Mouse (Mus musculus): ENCODE results near the gene Lyrm1. TPM values are rescaled to one million over a fixed set of nuclear protein-coding genes. Genes with fewer than 3 reads are reported as not detected.

The Lyrm1 gene
- polyA plus RNA-seq, 1 experiment from 2014 or later = 5.5 TPM

- Histone ChIP-seq H3K4me3 (ENCODE audit: low read depth, low read length) (no peak overlapping the region), H3K4me2 (no peak overlapping the region), H3K27ac (ENCODE audit: low read depth) (no peak overlapping the region), H3K4me1 (ENCODE audit: insufficient read depth) (no peaks in the 10 kb centered on the region), H3K9me3 (ENCODE audit: low read depth, low read length) (no peaks in the 10 kb centered on the region), H3K27me3 (ENCODE audit: insufficient read depth, low read length) (no peaks in the 10 kb centered on the region), H3K36me3 (ENCODE audit: insufficient read depth) (no peaks in the 10 kb centered on the region), H3K9ac (no peak overlapping the region)
- DNase-seq = no peak
- WGBS = 67% methylated on average over 5 of the region's 5 CpGs
- no peak for TF ChIP-seq CTCF (IDR thresholded peaks at IDR 0.05; ENCODE audit: low read depth)
- no peak for ATAC-seq (ENCODE audit: insufficient read depth)
These were observed 41.4 kb downstream of the Lyrm1 start for GRCm38 (mm10) chr7:119937036-119937435.

- DNase-seq (peak; percentile 3), ATAC-seq (ENCODE audit: insufficient read depth) (no peak; the same call in 1 of the 2 replicates)
- Histone ChIP-seq H3K4me1 (ENCODE audit: insufficient read depth) (no peaks in the 10 kb centered on the region), H3K9ac (no peak overlapping the region), H3K4me3 (ENCODE audit: low read depth, low read length) (no peak overlapping the region), H3K9me3 (ENCODE audit: low read depth, low read length) (no peaks in the 10 kb centered on the region), H3K36me3 (ENCODE audit: insufficient read depth) (no peaks in the 10 kb centered on the region), H3K27ac (ENCODE audit: low read depth) (no peak overlapping the region), H3K27me3 (ENCODE audit: insufficient read depth, low read length) (no peaks in the 10 kb centered on the region), H3K4me2 (no peak overlapping the region)
- TF ChIP-seq CTCF (IDR thresholded peaks at IDR 0.05; ENCODE audit: low read depth) = no peak
- whole genome bisulfite sequencing = 52% methylated on average over 2 of the region's 2 CpGs
These were observed 45.9 kb downstream of the Lyrm1 start for GRCm38 (mm10) chr7:119941569-119941968.

GRCm38 (mm10) chr7:119954047-119954446 is 58.4 kb downstream of the Lyrm1 start:
- H3K4me1 ChIP-seq (ENCODE audit: insufficient read depth) = no peaks in the 10 kb centered on the region
- H3K9ac ChIP-seq = no peak overlapping the region
- H3K4me2 ChIP-seq = no peak overlapping the region
- WGBS = 64% methylated on average over 1 of the region's 1 CpGs
- H3K27me3 ChIP-seq (ENCODE audit: insufficient read depth, low read length) = no peaks in the 10 kb centered on the region
- no peak overlapping the region for H3K4me3 ChIP-seq (ENCODE audit: low read depth, low read length)
- ATAC-seq (ENCODE audit: insufficient read depth) (no peak), DNase-seq (no peak)
- H3K9me3 ChIP-seq (ENCODE audit: low read depth, low read length) = no peaks in the 10 kb centered on the region
- H3K36me3 ChIP-seq (ENCODE audit: insufficient read depth) = no peaks in the 10 kb centered on the region
- no peak for TF ChIP-seq CTCF (IDR thresholded peaks at IDR 0.05; ENCODE audit: low read depth)
- H3K27ac ChIP-seq (ENCODE audit: low read depth) = no peak overlapping the region

GRCm38 (mm10) chr7:119957421-119957820 is 61.8 kb downstream of the Lyrm1 start:
- Histone ChIP-seq H3K4me2 (no peak overlapping the region), H3K9me3 (ENCODE audit: low read depth, low read length) (no peaks in the 10 kb centered on the region), H3K4me3 (ENCODE audit: low read depth, low read length) (no peak overlapping the region), H3K9ac (no peak overlapping the region), H3K27ac (ENCODE audit: low read depth) (no peak overlapping the region), H3K27me3 (ENCODE audit: insufficient read depth, low read length) (no peaks in the 10 kb centered on the region), H3K4me1 (ENCODE audit: insufficient read depth) (no peaks in the 10 kb centered on the region), H3K36me3 (ENCODE audit: insufficient read depth) (no peaks in the 10 kb centered on the region)
- DNase-seq (peak; percentile 5), ATAC-seq (ENCODE audit: insufficient read depth) (no peak)
- no peak for TF ChIP-seq CTCF (IDR thresholded peaks at IDR 0.05; ENCODE audit: low read depth)

- H3K27me3 ChIP-seq (ENCODE audit: insufficient read depth, low read length) = no peaks in the 10 kb centered on the region
- DNase-seq (no peak), ATAC-seq (ENCODE audit: insufficient read depth) (no peak)
- no peak for TF ChIP-seq CTCF (IDR thresholded peaks at IDR 0.05; ENCODE audit: low read depth)
- WGBS = 51% methylated on average over 4 of the region's 4 CpGs
- no peaks in the 10 kb centered on the region for H3K4me1 ChIP-seq (ENCODE audit: insufficient read depth)
- H3K4me2 ChIP-seq = no peak overlapping the region
- H3K9me3 ChIP-seq (ENCODE audit: low read depth, low read length) = no peaks in the 10 kb centered on the region
- H3K36me3 ChIP-seq (ENCODE audit: insufficient read depth) = no peaks in the 10 kb centered on the region
- H3K27ac ChIP-seq (ENCODE audit: low read depth) = no peak overlapping the region
- no peak overlapping the region for H3K4me3 ChIP-seq (ENCODE audit: low read depth, low read length)
- no peak overlapping the region for H3K9ac ChIP-seq
These were observed 63.4 kb downstream of the Lyrm1 start for GRCm38 (mm10) chr7:119959091-119959490.

GRCm38 (mm10) chr7:119959491-119959890 is 63.8 kb downstream of the Lyrm1 start:
- Histone ChIP-seq H3K36me3 (ENCODE audit: insufficient read depth) (no peaks in the 10 kb centered on the region), H3K4me2 (no peak overlapping the region), H3K9ac (no peak overlapping the region), H3K4me1 (ENCODE audit: insufficient read depth) (no peaks in the 10 kb centered on the region), H3K4me3 (ENCODE audit: low read depth, low read length) (no peak overlapping the region), H3K27ac (ENCODE audit: low read depth) (no peak overlapping the region), H3K27me3 (ENCODE audit: insufficient read depth, low read length) (no peaks in the 10 kb centered on the region), H3K9me3 (ENCODE audit: low read depth, low read length) (no peaks in the 10 kb centered on the region)
- DNase-seq (no peak), ATAC-seq (ENCODE audit: insufficient read depth) (no peak)
- no peak for TF ChIP-seq CTCF (IDR thresholded peaks at IDR 0.05; ENCODE audit: low read depth)
- WGBS = 87% methylated on average over 4 of the region's 4 CpGs

- Histone ChIP-seq H3K4me1 (ENCODE audit: insufficient read depth) (no peaks in the 10 kb centered on the region), H3K9me3 (ENCODE audit: low read depth, low read length) (no peaks in the 10 kb centered on the region), H3K4me3 (ENCODE audit: low read depth, low read length) (no peak overlapping the region), H3K27ac (ENCODE audit: low read depth) (no peak overlapping the region), H3K36me3 (ENCODE audit: insufficient read depth) (no peaks in the 10 kb centered on the region), H3K27me3 (ENCODE audit: insufficient read depth, low read length) (no peaks in the 10 kb centered on the region), H3K9ac (no peak overlapping the region), H3K4me2 (no peak overlapping the region)
- DNase-seq (no peak), ATAC-seq (ENCODE audit: insufficient read depth) (no peak)
- no peak for TF ChIP-seq CTCF (IDR thresholded peaks at IDR 0.05; ENCODE audit: low read depth)
- 61% methylated on average over 6 of the region's 6 CpGs for WGBS
These were observed 64.3 kb downstream of the Lyrm1 start for GRCm38 (mm10) chr7:119960006-119960405.

GRCm38 (mm10) chr7:119960546-119960945 is 64.9 kb downstream of the Lyrm1 start:
- Histone ChIP-seq H3K9me3 (ENCODE audit: low read depth, low read length) (no peaks in the 10 kb centered on the region), H3K4me2 (no peak overlapping the region), H3K4me1 (ENCODE audit: insufficient read depth) (no peaks in the 10 kb centered on the region), H3K27ac (ENCODE audit: low read depth) (no peak overlapping the region), H3K36me3 (ENCODE audit: insufficient read depth) (no peaks in the 10 kb centered on the region), H3K9ac (no peak overlapping the region), H3K27me3 (ENCODE audit: insufficient read depth, low read length) (no peaks in the 10 kb centered on the region), H3K4me3 (ENCODE audit: low read depth, low read length) (no peak overlapping the region)
- 76% methylated on average over 6 of the region's 6 CpGs for WGBS
- no peak for DNase-seq
- TF ChIP-seq CTCF (IDR thresholded peaks at IDR 0.05; ENCODE audit: low read depth) = no peak
- no peak for ATAC-seq (ENCODE audit: insufficient read depth)

All from lung, embryonic 14.5 days (tissue).